Mouse (Mus musculus) retina, postnatal 1 day (tissue): ENCODE measurements at regions not wholly inside any gene's neighbourhood (a gene's known extent, or its start where the extent isn't known, plus 50 kb on each side); places are given as distances from the start of the nearest gene placed in this dataset.

Source experiments
- DNase-seq: peaks from one replicate; pipeline ENCODE4 v3.0.0-alpha.2; 2012

DNA sequence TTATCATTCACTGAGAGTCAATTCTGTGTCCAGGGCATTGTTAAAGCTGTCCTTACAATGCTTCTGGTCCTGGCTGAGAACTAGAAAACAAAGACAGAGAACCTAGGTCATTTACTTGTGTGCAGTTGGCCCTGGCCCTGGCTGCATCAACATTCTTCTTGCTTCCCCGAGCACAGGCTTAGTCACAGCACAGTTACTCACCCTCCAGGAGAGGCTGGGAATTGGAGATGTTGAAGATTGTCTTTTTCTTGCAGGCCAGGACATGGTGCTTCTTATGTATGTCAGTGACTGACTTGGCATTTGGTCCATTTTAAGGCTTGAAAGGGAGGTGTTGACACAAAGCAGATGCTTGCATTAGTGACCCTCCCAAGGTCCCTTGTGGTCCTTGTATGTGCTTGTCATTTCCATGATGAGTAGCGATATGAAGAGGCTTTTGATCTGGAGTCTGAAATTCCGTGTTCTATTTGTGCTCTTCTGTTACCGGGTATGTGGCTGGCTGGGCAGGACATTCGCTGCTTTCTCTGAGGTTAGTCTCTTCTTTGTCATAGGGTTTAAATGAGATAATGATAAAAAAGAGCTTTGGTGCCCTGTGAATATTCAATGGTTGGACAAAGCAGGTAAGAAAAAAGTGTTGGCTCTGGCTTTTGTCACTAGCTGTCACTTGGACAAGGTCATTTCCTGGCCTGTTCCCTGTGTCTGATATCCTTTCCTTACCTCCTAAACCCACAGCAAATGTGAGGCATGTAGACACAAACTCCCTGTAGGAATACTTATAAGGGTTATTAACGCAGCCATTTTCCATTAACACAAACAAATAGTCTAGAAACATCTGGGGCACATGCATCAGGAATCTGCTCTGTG, 285.0 kb upstream of the Gm21798 start:
- DNase-seq: no peak

DNA sequence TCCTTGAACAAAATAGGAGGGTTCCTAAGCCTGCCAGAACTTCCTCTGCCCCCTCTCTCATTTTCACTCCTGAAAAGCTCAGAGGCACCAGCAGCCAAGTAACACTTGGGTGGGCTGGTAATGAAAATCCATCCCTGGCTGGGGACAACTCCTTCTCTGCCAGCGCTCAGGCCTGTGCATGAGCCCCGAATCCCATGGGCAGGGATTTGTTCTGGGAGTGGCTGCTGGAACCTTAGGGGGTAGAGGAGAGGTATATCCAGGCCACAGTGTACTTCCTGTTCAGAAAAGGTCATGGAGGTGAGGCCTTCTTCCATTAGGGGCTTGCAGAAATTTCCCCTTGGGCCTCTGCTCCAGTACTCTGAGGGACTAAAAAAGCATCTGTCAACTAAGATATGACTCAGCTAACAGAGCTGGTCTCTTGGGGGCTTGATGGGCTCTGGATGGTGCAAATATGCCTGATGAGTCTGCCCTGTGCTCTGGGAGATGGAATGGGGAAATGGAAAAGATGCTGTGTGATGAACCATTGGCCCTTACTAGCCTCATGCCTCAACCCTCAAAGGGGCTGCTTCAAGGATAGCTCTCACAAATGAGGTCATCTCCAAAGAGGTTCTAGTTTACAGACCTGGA, 284.2 kb upstream of the Gm21798 start:
- DNase-seq: peak; percentile 19

DNA sequence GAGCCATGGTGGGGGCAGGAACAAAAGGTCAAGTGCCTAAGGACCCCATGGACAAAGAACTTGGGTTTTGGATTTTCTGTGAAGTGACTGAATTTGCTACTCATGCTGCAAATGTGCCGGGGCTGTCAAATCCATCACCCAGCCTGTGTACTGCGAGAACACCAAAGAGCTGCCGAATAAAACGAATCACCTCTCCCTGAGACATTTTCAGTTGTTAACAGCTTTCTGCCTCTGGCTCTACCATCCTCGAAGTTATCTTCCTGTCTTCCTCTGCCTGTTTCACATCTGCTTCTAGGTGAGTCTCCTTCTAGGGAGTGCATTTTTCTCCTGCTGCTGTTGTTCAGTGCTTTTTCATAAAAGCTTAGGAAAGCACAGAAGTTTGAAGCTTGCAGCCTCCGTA, 283.3 kb upstream of the Gm21798 start:
- no peak for DNase-seq

DNA sequence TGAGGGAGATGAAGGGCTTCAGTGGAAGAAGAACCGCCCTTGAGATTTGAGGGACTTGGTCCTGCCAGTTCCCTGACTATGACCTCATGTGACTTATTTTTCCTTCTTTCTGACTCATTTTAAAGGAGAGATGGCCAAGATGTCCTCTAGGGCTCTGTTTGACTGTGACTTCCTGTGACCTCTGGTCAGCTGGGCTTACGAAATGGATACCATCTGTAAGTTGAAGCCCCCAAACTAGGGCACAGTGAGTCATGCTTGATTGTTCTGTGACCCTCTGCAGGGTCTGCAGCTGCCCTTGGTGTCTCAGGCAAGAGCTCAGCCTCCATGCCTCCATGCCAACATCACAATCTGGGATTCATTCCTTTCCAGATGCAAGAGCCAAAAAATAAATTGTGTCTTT, 282.3 kb upstream of the Gm21798 start:
- no peak for DNase-seq

DNA sequence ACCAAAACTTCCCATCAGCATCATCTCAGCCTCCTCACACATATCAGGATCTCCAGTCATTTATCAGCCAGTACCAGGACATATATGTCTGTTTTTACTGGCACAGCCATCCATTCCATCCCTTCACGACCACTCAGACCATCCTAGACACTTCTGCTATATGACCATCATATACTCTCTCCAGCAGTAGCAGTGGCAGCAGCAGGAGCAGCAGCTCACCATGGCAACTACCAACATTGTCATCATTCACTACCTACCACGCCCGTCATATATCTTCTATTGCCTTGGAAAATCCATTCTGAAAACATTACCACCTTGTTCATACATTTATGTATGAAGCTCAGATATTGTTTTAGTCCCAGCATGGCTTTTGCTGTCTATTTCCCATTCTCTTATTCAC, 276.1 kb upstream of the Gm21798 start:
- DNase-seq: no peak

DNA sequence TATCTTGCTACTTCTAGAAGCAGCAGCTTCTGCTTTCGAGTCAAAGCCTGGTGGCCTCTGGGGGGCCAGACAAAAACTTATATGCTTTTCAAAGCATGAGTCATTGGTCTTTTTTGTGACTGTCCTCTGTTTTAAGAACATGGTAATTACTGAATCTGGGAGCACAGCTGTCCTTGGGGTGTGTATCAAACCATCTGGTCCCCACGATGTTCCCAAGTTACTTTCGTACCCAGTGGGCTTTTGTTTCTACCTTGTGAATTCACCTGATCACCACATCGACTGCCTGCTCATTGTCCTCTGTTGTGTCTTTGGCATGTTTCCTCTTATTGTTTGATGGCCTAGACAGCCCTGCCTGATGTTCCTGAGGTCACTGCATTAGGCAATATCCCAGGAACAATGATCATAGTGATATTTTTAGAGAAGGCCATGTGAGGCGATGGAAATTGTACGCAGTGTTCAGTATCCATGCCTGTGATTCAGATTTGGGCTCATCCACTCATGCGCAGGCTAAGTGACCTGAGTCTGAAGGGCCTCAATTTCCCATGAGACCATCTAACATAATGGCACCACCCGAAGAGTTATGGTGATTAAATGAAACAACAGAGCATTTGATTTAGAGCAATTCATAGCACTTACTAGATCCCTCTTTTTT, 275.1 kb upstream of the Gm21798 start:
- DNase-seq: no peak

DNA sequence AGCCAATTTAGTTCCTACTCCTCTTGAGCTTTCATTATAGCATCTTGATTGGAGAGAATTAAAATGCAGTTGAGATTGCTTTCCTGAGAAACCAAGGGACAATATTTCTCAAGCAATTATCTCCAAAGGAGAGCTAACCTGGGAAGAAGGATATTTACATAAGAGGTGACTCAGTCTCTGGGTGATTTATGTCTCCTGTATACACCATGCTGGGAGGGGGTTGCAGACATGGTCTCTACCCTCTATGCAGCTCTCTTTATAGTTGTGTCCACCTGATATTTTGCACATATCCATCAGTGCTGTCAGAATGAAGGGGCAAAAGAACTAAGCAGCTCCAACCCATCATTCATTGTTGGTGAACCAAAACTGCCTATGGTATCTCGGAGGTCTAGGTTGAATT, 274.6 kb upstream of the Gm21798 start:
- DNase-seq: no peak

DNA sequence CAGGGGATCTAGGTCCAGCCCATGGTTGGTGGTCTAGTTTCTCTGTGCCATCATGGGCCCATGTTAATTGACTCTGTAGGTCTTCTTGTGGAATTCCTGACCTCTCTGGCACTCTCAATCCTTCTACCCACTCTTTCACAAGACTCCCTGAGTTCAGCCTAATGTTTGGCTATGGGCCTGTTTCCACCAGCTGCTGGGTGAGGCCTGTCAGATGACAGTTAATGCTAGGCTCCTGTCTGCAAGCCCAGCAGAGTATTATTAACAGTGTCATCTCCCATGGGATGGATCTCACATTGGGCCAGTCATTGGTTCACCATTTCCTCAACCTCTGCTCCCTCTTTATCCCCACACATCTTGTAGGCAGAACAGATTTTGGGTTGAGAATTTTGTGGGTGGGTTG, 271.5 kb upstream of the Gm21798 start:
- no peak for DNase-seq

DNA sequence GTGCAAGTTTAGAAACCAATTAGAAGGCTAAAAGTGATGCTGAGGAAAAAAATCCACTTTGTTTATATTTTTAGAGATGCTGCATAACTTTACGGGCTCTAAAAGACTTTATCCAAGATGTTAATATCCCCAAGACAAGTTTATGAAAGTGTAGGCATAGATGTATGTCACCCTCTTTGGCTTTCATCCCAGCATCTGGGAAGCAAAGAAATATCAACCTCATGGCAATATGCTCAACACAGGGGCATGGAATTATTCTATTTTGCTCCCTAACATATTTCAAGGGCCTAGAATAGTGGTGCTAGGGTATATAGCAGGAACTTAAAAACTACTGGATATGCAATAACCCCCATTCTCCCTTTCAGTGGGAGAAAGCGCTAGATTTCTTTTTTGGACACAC, 260.0 kb upstream of the Gm21798 start:
- DNase-seq: no peak

DNA sequence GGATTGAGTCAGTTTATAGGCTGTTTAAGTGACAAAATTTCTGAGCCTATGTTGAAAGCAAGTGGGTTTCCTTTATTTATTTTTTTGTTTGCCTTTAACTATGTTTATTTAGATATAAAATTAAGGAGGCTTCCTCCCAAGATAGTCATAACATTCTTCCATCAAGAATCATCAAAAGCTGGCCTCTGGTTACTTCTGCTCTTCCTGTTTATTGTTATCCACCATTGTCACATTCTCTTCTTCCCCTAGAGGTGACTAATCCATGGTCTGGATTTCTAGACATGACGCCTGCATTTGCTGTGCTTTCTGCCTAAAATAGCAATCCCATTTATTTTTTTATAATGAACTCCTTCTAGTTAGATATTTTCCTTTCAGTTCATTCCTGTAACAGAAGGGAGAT, 259.3 kb upstream of the Gm21798 start:
- no peak for DNase-seq

DNA sequence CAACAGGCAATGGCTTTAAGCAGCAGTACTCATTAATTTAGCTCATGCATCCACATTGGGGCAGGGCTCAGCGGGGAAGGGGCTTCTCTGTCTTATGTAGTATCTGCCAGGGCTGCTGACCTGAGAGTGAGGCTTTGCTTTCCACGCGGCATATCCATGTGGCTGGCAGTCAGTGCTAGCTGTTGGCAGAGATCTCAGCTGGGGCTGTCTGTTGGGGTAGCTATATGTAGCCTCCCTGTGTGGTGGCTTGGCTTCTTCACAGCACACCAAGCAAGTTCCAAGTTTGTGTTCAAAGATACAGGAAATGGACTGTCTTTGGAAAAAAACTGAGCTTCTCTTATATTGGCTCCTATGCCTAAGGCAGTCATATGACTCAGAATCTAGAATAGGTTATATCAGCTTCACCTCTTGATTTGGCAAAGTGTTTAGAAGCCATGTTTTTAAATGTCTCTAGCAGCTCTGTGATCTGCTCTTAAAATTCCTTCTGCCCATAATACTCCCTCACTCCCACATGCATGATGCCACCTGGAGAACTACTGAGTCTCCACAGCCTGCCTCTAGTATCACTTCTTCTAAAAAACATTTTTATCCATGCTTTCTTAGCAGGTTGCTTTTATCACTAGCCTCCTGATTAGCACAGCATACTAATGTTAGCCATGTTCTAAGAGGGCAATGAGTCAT, 254.9 kb upstream of the Gm21798 start:
- no peak for DNase-seq

DNA sequence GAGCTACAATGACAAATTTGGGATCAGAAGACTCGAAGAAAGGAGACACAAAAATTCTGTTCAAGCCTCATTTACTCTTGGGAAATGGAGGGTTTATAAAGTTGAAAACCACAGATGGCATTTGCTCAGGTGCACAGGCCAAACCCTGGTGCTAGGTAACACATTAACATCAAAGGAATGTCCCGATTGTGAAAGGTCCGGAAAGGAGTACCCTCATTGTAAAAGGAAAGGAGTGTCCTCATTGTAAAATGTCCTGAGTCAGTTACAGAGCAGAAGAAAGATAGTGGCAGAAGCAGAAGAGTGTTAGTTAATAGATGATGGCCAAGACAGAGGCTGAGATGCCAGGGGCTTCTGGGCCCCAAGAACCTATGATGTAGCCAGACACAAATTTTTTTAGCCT, 252.8 kb upstream of the Gm21798 start:
- DNase-seq: no peak

DNA sequence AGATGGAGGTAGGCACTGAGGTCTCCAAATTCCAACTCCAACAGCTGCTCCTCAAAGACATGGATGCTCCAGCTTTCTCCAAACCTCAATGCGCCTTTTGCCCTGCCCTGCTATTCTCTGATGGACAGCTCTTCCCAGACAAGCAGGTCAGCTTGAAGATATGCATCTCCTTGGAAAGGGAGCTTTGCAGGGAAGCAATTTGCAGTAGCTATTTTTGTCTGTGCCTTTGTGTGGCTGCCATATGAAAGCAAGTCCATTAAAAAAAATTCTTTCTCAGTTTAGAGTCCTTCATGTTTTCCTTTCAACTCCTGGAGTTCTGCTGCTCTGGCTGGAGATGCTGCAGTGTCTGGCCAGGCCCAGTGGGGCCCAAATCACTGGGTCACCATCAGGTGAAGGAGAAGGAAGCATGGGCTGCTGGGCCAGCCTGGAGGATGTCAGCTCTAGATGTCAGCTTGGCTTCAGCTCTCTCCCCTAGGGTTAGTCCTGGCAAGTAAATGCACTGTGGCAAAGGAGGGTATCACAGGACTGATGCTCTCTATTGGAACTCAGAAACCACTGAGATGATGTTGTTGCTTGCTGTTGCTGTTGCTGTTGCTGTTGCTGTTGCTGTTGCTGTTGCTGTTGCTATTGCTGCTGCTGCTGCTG, 240.5 kb upstream of the Gm21798 start:
- no peak for DNase-seq

DNA sequence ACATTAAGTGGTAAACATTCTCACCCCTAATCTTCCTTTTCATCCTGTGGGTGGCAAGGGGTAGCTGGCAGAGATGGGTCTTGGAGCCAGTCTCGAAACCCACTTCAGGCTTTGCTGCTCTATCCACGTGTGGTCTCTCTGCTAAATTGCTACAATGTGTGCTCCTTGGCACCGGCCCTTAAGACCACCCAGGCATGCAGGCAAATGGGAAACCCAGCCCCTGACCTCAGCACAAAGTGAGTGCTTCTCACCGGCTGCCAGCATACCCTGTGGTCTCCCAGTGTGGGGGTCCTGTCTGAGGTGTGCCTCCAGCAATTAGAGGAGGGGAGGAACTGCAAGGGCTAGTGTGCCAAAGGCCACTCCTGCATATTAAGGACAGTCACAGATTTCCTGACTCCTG, 238.5 kb upstream of the Gm21798 start:
- DNase-seq: peak; percentile 42

DNA sequence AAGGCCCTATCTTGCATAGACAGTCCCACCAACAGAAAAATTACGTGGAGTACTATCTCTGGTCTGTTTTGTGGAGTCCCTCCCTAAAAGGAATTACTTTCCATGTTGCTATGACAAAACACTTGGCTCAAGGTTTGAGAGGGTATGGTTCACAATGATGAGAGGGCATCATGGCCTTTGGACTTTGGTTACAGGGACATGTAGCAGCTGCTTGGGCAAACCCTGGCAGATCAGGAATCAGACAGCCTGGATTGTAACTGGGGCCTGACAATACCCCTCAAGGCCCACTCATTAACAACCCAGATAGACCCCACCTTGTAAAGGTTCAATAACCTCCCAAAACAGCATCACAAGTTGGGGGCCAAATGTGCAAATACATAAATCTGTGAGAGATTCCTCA, 237.0 kb upstream of the Gm21798 start:
- no peak for DNase-seq

DNA sequence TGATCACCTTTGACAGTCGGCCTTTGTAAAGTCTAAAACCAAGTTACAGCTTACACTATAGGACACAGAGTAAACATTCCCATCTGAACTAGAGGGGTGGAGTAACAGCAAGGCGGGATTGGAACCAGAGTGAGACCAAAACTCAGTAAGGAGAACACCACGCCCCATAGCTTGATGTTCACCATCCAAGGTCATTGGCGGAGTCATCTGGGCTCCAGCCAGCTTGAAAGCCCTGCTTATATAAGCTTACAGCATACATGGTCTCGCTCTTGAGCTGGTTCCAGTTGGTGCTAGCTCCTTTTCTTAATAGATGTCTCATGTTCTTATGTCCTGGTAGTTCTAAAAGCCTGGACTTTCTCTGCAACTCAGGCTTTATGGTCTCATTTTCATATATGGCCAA, 236.4 kb upstream of the Gm21798 start:
- DNase-seq: no peak

DNA sequence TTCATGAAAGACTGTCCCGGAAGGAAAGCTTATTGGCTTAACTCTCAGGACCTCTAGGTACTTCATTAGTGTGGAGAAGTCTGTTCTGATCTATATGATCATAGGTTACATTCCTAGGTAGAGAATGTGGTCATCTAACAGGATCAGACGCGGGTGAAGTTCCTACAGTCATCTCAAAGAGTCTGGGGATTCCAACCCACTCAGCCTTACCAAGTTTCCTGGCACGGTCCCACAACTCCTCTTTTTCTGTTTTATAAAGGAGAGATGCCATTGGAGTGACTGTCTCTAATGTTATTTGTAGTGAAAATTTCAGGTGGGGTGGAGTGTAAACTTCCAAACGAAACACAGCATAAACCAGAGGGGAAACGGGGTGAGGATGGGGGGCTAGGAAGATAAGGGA, 233.4 kb upstream of the Gm21798 start:
- DNase-seq: no peak

DNA sequence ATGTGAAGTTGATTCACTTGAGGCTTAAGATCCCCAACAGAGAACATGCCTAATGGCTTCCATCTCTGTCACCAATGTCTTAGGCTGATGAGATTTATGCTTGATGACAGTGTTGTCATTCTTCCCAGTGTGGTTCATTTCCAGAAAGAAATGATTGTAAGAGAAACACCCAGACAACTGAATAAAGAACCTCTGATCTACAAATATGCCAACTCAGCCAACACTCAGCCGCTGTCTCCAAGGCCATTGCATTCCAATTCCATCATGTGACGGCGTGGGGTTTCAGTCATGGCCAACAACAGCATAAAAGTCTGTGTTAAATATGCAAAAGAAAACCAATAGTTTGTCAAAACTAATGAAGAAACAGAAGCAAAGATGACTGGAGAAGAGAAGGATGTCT, 230.7 kb upstream of the Gm21798 start:
- DNase-seq: no peak

DNA sequence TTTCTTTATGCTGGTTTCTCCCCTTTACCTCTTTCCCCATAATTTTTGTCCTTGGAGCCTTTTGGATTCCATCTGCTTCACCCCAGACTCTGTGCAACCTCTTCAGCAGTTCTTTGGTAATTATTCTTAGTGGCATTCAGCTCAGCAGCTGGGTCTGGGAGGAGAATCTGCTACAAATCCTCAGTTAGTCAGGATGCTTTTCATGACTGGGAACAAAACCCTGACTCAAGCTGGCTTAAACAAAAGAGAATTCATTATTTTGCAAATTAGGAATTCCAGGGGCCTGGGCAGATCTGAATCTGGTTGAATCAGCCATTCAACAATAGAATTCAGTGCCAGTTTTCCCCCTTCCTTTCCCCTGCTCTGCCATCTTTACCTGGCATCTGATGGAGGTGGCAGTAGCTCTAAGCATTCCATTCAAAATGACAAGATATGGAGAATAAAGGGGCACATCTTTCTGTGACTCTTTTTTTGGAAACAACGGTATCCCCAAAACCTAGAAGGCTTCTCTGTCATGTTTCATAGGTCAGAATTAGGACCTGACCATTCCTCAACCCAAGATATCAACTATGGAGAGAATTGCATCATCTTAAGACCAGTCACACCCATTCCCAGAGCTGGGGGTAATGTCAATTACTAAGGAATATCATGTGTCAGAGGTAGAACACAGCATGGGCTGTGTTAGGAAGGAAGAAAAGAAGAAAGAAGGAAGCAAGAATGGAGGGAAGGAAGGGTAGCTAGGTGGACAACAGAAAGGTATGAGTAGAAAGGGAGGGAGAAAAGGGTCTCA, 227.2 kb upstream of the Gm21798 start:
- no peak for DNase-seq

DNA sequence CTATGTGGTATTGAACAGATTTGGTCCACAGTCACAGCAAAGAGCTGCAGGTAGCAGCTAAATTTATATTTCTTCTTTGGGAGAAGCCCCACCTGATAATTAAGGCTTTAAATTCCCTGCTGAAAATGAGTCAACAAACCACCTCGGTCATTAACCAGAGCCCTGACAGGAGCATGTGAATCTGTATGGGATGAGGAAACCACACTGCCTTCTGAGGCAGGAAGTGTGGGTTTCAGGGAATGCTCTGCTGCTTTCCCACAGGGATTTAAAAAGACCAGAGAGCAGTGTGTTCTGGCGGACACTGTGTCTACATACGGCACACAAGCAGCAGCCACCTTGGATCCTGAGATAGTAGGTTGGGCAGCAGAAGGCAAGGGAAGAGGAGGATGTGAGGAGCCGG, 204.0 kb upstream of the Gm21798 start:
- DNase-seq: no peak

DNA sequence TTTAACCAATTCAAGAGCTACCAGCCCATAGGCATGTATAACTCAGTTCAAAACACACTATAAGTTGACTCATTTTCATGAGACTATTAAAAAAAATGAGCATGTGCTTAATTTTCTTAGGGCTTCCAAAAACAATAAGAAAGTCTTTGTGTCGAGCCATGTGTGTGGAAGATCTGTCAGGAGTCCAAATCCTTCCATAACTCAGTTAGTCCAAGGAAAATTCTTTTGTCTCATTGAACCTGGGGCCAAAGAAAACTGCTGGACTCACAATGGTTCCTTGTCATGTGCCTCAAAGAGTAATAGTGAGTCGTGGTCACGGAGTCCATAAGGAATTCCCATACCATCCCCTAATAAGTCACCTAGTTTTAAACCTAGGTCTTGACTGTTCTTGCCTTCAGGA, 199.0 kb upstream of the Gm21798 start:
- no peak for DNase-seq

DNA sequence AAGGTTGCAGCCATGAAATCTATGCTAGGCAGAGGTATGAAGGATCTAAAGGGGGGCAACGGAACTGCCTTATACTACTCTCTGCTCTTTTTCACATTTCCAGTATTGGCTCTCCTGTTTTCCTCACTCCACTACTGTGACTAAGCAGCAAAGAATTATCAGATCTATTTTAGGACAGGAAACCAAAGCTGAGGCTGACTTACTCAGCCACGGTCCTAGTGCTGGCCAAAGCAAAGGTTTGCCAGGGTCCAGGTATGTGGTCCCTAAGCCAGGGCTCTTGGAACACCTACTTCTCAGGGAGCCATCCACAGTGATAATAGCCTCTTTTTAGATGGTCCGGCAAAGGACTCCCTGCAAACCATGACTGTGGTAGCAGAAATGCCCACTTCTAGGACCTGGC, 195.6 kb upstream of the Gm21798 start:
- DNase-seq: no peak
